Mouse (Mus musculus): ENCODE data around the gene Cdyl. TPM values are rescaled to one million over a fixed set of nuclear protein-coding genes. Genes with fewer than 3 reads are reported as not detected.
"Not testable (repeated sequence)": the region's sequence is repeated elsewhere in the genome, so short reads cannot be mapped to it uniquely, and the experiment has no call there.

Gene Cdyl
- polyA plus RNA-seq, 1 experiment from 2014 or later: 12.0 TPM

DNA sequence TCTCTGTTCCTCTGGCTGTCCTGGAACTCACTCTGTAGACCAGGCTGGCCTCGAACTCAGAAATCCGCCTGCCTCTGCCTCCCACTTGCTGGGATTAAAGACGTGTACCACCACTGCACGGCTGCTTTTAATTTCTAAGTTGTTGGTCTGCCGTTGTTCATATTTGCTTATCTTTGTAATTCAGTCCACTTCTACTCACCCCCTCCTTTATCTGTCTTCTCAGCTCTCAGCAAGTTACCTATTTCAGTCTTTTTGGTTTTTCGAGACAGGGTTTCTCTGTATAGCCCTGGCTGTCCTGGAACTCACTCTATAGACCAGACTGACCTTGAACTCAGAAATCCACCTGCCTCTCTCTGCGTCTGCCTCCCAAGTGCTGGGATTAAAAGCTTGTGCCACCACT, 176.9 kb downstream of the Cdyl start:
- H3K27me3 ChIP-seq (ENCODE audit: control insufficient read depth, insufficient read depth, low read length); H3K9ac ChIP-seq (ENCODE audit: low read depth, low read length); DNase-seq (ENCODE audit: low spot score); H3K4me1 ChIP-seq (replicated peaks; ENCODE audit: control insufficient read depth, insufficient read depth, low read length); H3K4me2 ChIP-seq (replicated peaks; ENCODE audit: low read depth, low read length); ATAC-seq (ENCODE audit: low FRiP score); H3K27ac ChIP-seq (ENCODE audit: low read depth, low read length); H3K36me3 ChIP-seq (ENCODE audit: control insufficient read depth, insufficient read depth, low read length); H3K9me3 ChIP-seq (ENCODE audit: control insufficient read depth, low read length); H3K4me3 ChIP-seq (ENCODE audit: low read depth, low read length): not testable (repeated sequence)
- WGBS: 97% methylated on average over 7 of the region's 7 CpGs

DNA sequence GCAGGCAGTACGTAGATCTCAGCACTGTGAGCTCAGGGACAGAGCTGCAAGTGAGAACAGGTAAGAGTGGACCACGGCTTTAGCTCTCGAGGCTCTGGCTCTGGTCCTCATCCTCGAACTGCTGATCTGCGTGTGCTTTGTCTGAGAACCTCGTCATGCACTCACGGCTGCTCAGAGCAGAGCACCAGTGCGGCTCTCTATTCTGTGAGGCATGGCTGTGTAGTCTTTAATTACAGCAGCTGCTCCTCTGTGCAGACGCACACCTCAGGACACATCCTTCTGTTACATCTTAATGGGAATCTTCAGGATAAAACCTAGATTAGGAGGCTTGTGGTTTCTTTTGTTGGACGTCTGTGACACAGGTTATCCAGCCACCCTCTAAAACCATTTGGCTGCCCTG, 180.5 kb downstream of the Cdyl start:
- Histone ChIP-seq H3K36me3 (ENCODE audit: control insufficient read depth, insufficient read depth, low read length) (no peaks in the 10 kb centered on the region), H3K9ac (ENCODE audit: low read depth, low read length) (no peak overlapping the region), H3K27me3 (ENCODE audit: control insufficient read depth, insufficient read depth, low read length) (no peaks in the 10 kb centered on the region), H3K27ac (ENCODE audit: low read depth, low read length) (no peak overlapping the region), H3K9me3 (ENCODE audit: control insufficient read depth, low read length) (no peaks in the 10 kb centered on the region), H3K4me3 (ENCODE audit: low read depth, low read length) (no peak overlapping the region), H3K4me2 (replicated peaks; ENCODE audit: low read depth, low read length) (no peak overlapping the region), H3K4me1 (replicated peaks; ENCODE audit: control insufficient read depth, insufficient read depth, low read length) (no peaks in the 10 kb centered on the region)
- no peak for DNase-seq (ENCODE audit: low spot score)
- 94% methylated on average over 10 of the region's 10 CpGs for WGBS
- ATAC-seq (ENCODE audit: low FRiP score): no peak

DNA sequence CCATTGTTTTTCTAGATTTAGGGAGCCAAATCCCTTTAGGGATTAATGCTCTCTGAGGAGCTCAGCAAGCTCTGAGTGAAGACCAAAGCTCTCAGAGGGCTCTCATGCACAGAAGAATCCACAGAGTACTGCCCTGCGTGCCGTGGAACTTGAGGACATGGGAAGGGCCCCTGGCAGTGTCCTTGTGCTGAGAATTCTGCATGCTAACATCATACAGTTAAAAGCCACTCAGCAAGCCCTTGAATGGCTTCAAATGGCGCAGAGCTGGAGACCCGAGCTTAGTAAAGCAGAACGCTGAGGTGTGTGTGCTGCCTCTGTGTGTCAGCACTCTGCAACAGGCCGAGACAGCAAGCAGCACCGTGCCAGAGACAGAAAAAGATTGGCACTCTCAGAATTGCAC, 183.8 kb downstream of the Cdyl start:
- no peak overlapping the region for H3K9ac ChIP-seq (ENCODE audit: low read depth, low read length)
- ATAC-seq (ENCODE audit: low FRiP score) (no peak), DNase-seq (ENCODE audit: low spot score) (no peak)
- no peaks in the 10 kb centered on the region for H3K4me1 ChIP-seq (replicated peaks; ENCODE audit: control insufficient read depth, insufficient read depth, low read length)
- no peak overlapping the region for H3K27ac ChIP-seq (ENCODE audit: low read depth, low read length)
- no peaks in the 10 kb centered on the region for H3K27me3 ChIP-seq (ENCODE audit: control insufficient read depth, insufficient read depth, low read length)
- H3K4me2 ChIP-seq (replicated peaks; ENCODE audit: low read depth, low read length): no peak overlapping the region
- no peak overlapping the region for H3K4me3 ChIP-seq (ENCODE audit: low read depth, low read length)
- 86% methylated on average over 7 of the region's 7 CpGs for WGBS
- no peaks in the 10 kb centered on the region for H3K9me3 ChIP-seq (ENCODE audit: control insufficient read depth, low read length)
- H3K36me3 ChIP-seq (ENCODE audit: control insufficient read depth, insufficient read depth, low read length): no peaks in the 10 kb centered on the region

DNA sequence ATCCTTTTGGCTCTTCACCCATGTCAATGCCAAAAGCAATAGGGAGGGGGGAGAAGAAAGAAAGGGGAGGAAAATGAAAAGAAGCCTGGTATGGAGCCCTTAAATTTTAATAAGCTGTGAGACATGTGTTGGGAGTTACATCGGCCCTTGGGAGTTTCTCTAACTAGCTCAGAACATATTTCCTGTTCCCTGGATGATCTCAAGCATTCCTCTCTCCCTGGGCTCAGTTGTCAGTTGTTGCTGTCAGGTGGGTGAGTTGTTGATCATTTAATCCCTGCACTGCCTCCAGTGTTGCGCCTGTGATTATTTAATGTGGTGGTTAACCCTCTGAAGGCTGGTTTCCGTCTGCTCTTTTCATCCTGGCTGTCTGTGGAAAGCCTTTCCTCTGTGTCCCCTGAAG, 185.7 kb downstream of the Cdyl start:
- no peak overlapping the region for H3K4me3 ChIP-seq (ENCODE audit: low read depth, low read length)
- 75% methylated on average over 3 of the region's 3 CpGs for WGBS
- ATAC-seq (ENCODE audit: low FRiP score): no peak
- H3K9me3 ChIP-seq (ENCODE audit: control insufficient read depth, low read length): no peaks in the 10 kb centered on the region
- no peak overlapping the region for H3K9ac ChIP-seq (ENCODE audit: low read depth, low read length)
- no peaks in the 10 kb centered on the region for H3K4me1 ChIP-seq (replicated peaks; ENCODE audit: control insufficient read depth, insufficient read depth, low read length)
- H3K27me3 ChIP-seq (ENCODE audit: control insufficient read depth, insufficient read depth, low read length): no peaks in the 10 kb centered on the region
- DNase-seq (ENCODE audit: low spot score): no peak
- H3K4me2 ChIP-seq (replicated peaks; ENCODE audit: low read depth, low read length): no peak overlapping the region
- no peak overlapping the region for H3K27ac ChIP-seq (ENCODE audit: low read depth, low read length)
- H3K36me3 ChIP-seq (ENCODE audit: control insufficient read depth, insufficient read depth, low read length): no peaks in the 10 kb centered on the region

DNA sequence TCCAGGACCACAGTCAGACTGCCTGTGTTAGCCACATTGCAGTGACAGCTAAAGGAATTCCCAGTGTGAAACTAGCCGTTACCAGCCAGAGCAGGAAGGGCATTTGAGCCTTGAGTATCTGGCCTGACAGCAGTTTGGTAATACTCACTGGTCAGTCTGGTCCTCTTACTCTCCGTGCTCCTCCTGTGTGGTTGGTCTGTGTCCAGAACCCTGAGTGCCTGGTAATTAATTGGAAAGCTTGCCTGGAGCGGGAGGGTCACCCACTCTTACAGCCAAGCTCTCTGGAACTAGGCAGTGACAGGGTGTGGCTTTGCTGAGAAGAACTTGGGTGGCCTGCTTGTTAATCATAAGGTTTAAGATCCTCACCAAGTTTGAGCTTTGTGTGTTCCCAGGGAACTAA, 189.1 kb downstream of the Cdyl start:
- H3K9me3 ChIP-seq (ENCODE audit: control insufficient read depth, low read length): no peaks in the 10 kb centered on the region
- no peaks in the 10 kb centered on the region for H3K27me3 ChIP-seq (ENCODE audit: control insufficient read depth, insufficient read depth, low read length)
- 93% methylated on average over 3 of the region's 3 CpGs for WGBS
- DNase-seq (ENCODE audit: low spot score): no peak
- no peak overlapping the region for H3K4me2 ChIP-seq (replicated peaks; ENCODE audit: low read depth, low read length)
- H3K36me3 ChIP-seq (ENCODE audit: control insufficient read depth, insufficient read depth, low read length): no peaks in the 10 kb centered on the region
- H3K9ac ChIP-seq (ENCODE audit: low read depth, low read length): no peak overlapping the region
- no peak for ATAC-seq (ENCODE audit: low FRiP score)
- no peaks in the 10 kb centered on the region for H3K4me1 ChIP-seq (replicated peaks; ENCODE audit: control insufficient read depth, insufficient read depth, low read length)
- no peak overlapping the region for H3K27ac ChIP-seq (ENCODE audit: low read depth, low read length)
- no peak overlapping the region for H3K4me3 ChIP-seq (ENCODE audit: low read depth, low read length)

DNA sequence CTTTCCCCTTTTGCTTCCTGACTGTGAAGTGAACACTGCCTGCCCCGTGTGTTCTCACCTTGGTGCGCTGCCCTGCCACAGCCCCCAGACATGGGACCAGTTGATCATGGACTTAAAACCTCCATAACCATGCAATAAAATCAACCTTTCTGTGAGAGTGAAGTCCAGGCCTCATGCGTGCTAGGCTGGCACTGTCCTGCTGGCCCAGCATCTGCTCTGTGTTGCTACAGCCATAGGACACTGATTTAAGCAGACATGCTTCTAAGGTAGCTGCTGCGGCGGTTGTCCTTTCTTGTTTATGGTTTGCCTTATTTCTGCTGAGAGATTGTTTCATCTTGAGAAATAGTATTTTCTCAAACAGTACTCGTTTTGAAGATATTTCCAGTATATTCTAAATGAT, 191.9 kb downstream of the Cdyl start:
- Histone ChIP-seq H3K9ac (ENCODE audit: low read depth, low read length) (no peak overlapping the region), H3K4me3 (ENCODE audit: low read depth, low read length) (no peak overlapping the region), H3K4me2 (replicated peaks; ENCODE audit: low read depth, low read length) (no peak overlapping the region), H3K4me1 (replicated peaks; ENCODE audit: control insufficient read depth, insufficient read depth, low read length) (no peaks in the 10 kb centered on the region), H3K27me3 (ENCODE audit: control insufficient read depth, insufficient read depth, low read length) (no peaks in the 10 kb centered on the region), H3K27ac (ENCODE audit: low read depth, low read length) (no peak overlapping the region), H3K36me3 (ENCODE audit: control insufficient read depth, insufficient read depth, low read length) (no peaks in the 10 kb centered on the region), H3K9me3 (ENCODE audit: control insufficient read depth, low read length) (no peaks in the 10 kb centered on the region)
- DNase-seq (ENCODE audit: low spot score): no peak
- ATAC-seq (ENCODE audit: low FRiP score): no peak
- 91% methylated on average over 6 of the region's 6 CpGs for WGBS

DNA sequence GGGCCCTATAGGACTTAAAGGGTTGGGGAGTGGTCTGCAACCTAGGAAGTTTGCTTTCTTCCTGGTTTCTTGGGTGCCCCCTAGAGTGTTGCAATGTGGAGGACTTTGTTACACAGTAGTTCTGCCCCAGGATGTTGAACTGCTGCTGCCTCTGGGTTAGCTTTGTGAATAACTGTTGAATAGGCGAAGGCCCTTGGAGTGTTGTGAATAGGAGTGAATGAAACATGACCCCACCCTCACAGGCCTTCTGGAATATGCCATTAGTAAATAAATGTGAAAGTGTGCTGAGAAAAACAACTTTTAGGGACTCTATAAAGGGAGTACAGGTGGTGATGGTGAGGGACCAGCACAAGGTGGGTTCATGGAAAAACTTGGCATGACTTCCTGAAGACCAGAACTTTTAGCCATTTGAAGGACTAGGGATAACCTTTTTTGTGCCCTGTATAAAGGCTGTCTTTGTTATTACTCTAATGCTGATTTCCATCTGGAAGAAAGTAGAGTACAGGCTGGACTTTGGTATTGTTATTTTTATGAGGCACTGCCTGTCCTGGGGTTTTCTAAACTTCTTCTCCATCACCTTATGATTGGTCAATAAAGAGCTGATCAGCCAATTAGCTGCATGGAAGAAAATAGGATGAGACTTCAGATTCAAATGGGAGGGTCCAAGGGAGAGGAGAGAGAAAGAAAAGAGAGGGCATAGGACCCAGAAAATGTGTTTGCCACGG, 193.4 kb downstream of the Cdyl start:
- H3K4me2 ChIP-seq (replicated peaks; ENCODE audit: low read depth, low read length): no peak overlapping the region
- no peak overlapping the region for H3K4me3 ChIP-seq (ENCODE audit: low read depth, low read length)
- ATAC-seq (ENCODE audit: low FRiP score) (no peak), DNase-seq (ENCODE audit: low spot score) (no peak)
- H3K36me3 ChIP-seq (ENCODE audit: control insufficient read depth, insufficient read depth, low read length): no peaks in the 10 kb centered on the region
- H3K9me3 ChIP-seq (ENCODE audit: control insufficient read depth, low read length): no peaks in the 10 kb centered on the region
- no peaks in the 10 kb centered on the region for H3K4me1 ChIP-seq (replicated peaks; ENCODE audit: control insufficient read depth, insufficient read depth, low read length)
- no peaks in the 10 kb centered on the region for H3K27me3 ChIP-seq (ENCODE audit: control insufficient read depth, insufficient read depth, low read length)
- WGBS: 89% methylated on average over 2 of the region's 2 CpGs
- H3K9ac ChIP-seq (ENCODE audit: low read depth, low read length): no peak overlapping the region
- H3K27ac ChIP-seq (ENCODE audit: low read depth, low read length): no peak overlapping the region

DNA sequence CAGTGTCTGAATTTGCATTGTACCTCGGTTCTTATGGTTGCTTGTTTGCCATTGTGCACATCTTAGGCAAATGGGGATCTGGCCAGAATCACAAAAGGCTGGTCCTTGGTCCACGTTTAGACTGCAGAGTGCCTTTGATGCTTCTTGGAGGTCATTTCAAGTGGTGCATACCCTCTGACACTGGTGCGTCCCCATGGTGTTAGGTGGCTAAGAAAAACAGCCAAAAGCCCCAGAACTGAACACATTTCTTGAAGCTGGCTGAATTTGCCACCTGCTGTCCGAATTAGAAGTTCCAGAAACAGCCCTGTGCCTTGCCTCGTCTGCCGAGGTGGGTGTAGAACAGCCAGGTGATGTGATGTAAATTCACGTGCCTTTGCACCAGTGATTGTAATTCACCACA, 197.9 kb downstream of the Cdyl start:
- Histone ChIP-seq H3K27me3 (ENCODE audit: control insufficient read depth, insufficient read depth, low read length) (no peaks in the 10 kb centered on the region), H3K9ac (ENCODE audit: low read depth, low read length) (no peak overlapping the region), H3K27ac (ENCODE audit: low read depth, low read length) (no peak overlapping the region), H3K4me2 (replicated peaks; ENCODE audit: low read depth, low read length) (no peak overlapping the region), H3K4me1 (replicated peaks; ENCODE audit: control insufficient read depth, insufficient read depth, low read length) (no peaks in the 10 kb centered on the region), H3K4me3 (ENCODE audit: low read depth, low read length) (no peak overlapping the region), H3K9me3 (ENCODE audit: control insufficient read depth, low read length) (no peaks in the 10 kb centered on the region), H3K36me3 (ENCODE audit: control insufficient read depth, insufficient read depth, low read length) (no peaks in the 10 kb centered on the region)
- DNase-seq (ENCODE audit: low spot score) (no peak), ATAC-seq (ENCODE audit: low FRiP score) (no peak)
- 82% methylated on average over 7 of the region's 7 CpGs for whole genome bisulfite sequencing

DNA sequence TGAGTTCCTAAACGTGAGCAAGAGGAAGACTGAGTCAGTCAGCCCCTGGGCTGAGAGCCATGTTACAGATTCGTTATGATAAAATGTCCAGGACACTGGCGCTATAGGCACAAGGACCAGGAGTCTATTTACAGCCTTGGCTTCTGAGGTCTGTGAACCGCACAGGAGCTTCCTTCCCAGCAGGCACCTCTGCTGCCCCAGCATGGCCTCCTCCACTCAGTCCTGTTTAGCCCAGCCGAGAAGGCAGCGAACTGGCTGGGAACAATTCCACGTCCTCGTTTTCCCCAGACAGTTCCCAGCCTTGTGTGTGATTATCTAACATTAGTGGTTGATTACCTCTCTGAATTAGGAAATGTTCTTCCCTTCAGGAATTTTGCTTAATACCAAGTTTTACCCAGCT, 201.3 kb downstream of the Cdyl start:
- DNase-seq (ENCODE audit: low spot score): no peak
- H3K4me2 ChIP-seq (replicated peaks; ENCODE audit: low read depth, low read length): no peak overlapping the region
- H3K9ac ChIP-seq (ENCODE audit: low read depth, low read length): no peak overlapping the region
- H3K36me3 ChIP-seq (ENCODE audit: control insufficient read depth, insufficient read depth, low read length): no peaks in the 10 kb centered on the region
- H3K4me1 ChIP-seq (replicated peaks; ENCODE audit: control insufficient read depth, insufficient read depth, low read length): no peaks in the 10 kb centered on the region
- 77% methylated on average over 8 of the region's 8 CpGs for WGBS
- H3K9me3 ChIP-seq (ENCODE audit: control insufficient read depth, low read length): no peaks in the 10 kb centered on the region
- H3K4me3 ChIP-seq (ENCODE audit: low read depth, low read length): no peak overlapping the region
- no peak overlapping the region for H3K27ac ChIP-seq (ENCODE audit: low read depth, low read length)
- ATAC-seq (ENCODE audit: low FRiP score): no peak
- H3K27me3 ChIP-seq (ENCODE audit: control insufficient read depth, insufficient read depth, low read length): no peaks in the 10 kb centered on the region

Data from hindbrain, embryonic 11.5 days (tissue).